Mouse (Mus musculus): ENCODE measurements around the gene Pdzd3. TPM values are rescaled to one million over a fixed set of nuclear protein-coding genes. Genes with fewer than 3 reads are reported as not detected.

The Pdzd3 gene
- polyA plus RNA-seq, 1 experiment from 2014 or later: 0.38 TPM

DNA sequence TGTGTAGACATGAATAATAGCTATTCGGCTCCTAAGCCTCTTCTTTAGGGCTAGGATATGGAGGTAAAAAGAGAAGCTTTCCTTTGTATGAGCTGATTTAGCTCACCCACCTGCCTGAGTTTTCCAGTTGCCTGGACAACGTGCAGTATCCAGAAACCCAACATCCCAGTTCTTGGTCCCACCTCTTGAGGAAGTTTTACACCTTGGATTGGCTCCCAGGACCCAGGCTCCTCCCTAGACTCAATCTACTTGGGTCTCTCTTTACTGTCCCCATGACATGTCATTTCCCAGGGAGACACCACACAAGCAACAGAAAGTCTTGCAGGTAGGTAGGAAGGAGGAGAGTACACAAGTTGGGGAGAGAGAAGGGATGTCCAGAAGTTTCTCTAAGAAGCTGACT lies 10.9 kb downstream of the Pdzd3 start, which contains the start of gene Ccdc153:
TSS of gene Ccdc153 (plus strand) at position 278 of the 400 bp plus-strand sequence.
- no peak within 1 kb of the TSS for H3K4me3 ChIP-seq (ENCODE audit: low read length)
- H3K9me3 ChIP-seq (ENCODE audit: control insufficient read depth, low read length): no peaks in the 10 kb centered on the region
- WGBS: 68% methylated on average over 2 of the region's 2 CpGs
- H3K27me3 ChIP-seq (replicated peaks; ENCODE audit: control insufficient read depth, insufficient read depth, low read length): no peaks in the 10 kb centered on the region
- H3K36me3 ChIP-seq (ENCODE audit: control insufficient read depth, insufficient read depth, low read length): no peaks in the 10 kb centered on the region
- H3K4me1 ChIP-seq (ENCODE audit: control insufficient read depth, insufficient read depth, low read depth, low read length): no peaks in the 10 kb centered on the region
- H3K9ac ChIP-seq (ENCODE audit: low read depth, low read length): no peak within 1 kb of the TSS
- no peak within 1 kb of the TSS for H3K4me2 ChIP-seq (ENCODE audit: low read length)
- no peak for ATAC-seq
- no peak within 1 kb of the TSS for H3K27ac ChIP-seq (ENCODE audit: low read depth, low read length)

GRCm38 (mm10) chr9:44239447-44239846 lies 11.8 kb downstream of the Pdzd3 start:
- 11% methylated on average over 5 of the region's 5 CpGs for WGBS
- Histone ChIP-seq H3K27me3 (replicated peaks; ENCODE audit: control insufficient read depth, insufficient read depth, low read length) (no peaks in the 10 kb centered on the region), H3K36me3 (ENCODE audit: control insufficient read depth, insufficient read depth, low read length) (no peaks in the 10 kb centered on the region), H3K9ac (ENCODE audit: low read depth, low read length) (no peak overlapping the region), H3K4me3 (ENCODE audit: low read length) (no peak overlapping the region), H3K9me3 (ENCODE audit: control insufficient read depth, low read length) (no peaks in the 10 kb centered on the region), H3K4me2 (ENCODE audit: low read length) (no peak overlapping the region), H3K4me1 (ENCODE audit: control insufficient read depth, insufficient read depth, low read depth, low read length) (no peaks in the 10 kb centered on the region), H3K27ac (ENCODE audit: low read depth, low read length) (no peak overlapping the region)
- ATAC-seq: no peak

GRCm38 (mm10) chr9:44238501-44239190 lies 12.6 kb downstream of the Pdzd3 start:
- no peak overlapping the region for H3K9ac ChIP-seq (ENCODE audit: low read depth, low read length)
- 82% methylated on average over 17 of the region's 17 CpGs for WGBS
- H3K36me3 ChIP-seq (ENCODE audit: control insufficient read depth, insufficient read depth, low read length): no peaks in the 10 kb centered on the region
- no peak for ATAC-seq
- H3K4me2 ChIP-seq (ENCODE audit: low read length): no peak overlapping the region
- H3K27me3 ChIP-seq (replicated peaks; ENCODE audit: control insufficient read depth, insufficient read depth, low read length): no peaks in the 10 kb centered on the region
- no peak overlapping the region for H3K27ac ChIP-seq (ENCODE audit: low read depth, low read length)
- no peak overlapping the region for H3K4me3 ChIP-seq (ENCODE audit: low read length)
- no peaks in the 10 kb centered on the region for H3K9me3 ChIP-seq (ENCODE audit: control insufficient read depth, low read length)
- H3K4me1 ChIP-seq (ENCODE audit: control insufficient read depth, insufficient read depth, low read depth, low read length): no peaks in the 10 kb centered on the region

DNA sequence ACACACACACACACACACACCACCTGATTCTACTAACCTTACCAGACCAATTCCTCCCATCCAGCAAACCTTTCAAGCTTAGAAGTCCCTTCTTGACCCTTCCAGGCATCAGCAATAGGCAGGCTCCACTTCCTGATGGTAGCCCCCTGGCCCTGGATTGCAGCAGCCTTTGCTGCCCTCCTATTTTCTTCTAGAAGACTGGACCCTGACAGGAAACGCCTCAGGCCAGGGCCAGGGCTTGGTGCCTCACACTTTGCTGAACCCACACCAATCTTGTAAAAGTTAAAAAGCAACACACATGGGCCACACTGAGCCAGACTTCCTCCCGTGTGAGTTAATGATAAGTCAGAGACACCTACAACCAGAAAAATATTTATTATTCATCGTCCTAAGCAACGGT lies 14.1 kb downstream of the Pdzd3 start:
- Histone ChIP-seq H3K9me3 (ENCODE audit: control insufficient read depth, low read length) (no peaks in the 10 kb centered on the region), H3K27ac (ENCODE audit: low read depth, low read length) (no peak overlapping the region), H3K36me3 (ENCODE audit: control insufficient read depth, insufficient read depth, low read length) (no peaks in the 10 kb centered on the region), H3K4me1 (ENCODE audit: control insufficient read depth, insufficient read depth, low read depth, low read length) (peaks cover 6% of the 10 kb centered on the region), H3K4me3 (ENCODE audit: low read length) (no peak overlapping the region), H3K4me2 (ENCODE audit: low read length) (no peak overlapping the region), H3K27me3 (replicated peaks; ENCODE audit: control insufficient read depth, insufficient read depth, low read length) (no peaks in the 10 kb centered on the region), H3K9ac (ENCODE audit: low read depth, low read length) (no peak overlapping the region)
- ATAC-seq: no peak
- 87% methylated on average over 4 of the region's 4 CpGs for WGBS

DNA sequence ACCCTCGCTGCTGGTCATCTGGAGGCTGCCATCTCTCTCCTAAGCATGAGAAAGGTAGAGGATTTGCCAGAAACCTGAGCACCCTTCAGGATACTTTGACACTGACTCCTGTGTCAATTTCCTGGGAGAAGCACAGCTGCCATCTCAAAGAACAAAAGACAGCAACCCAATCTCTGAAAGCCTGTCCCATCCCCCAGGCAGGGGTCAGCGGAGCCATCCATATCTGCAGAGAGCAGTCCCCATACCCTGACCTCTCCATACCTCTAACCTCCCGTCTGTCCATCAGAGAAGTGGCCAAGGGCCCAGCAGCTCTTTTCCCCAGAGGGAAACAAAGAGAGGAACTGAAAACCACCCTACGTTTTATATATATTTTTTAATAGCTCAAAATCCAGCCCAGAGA lies 14.7 kb downstream of the Pdzd3 start:
- WGBS: 65% methylated on average over 4 of the region's 4 CpGs
- Histone ChIP-seq H3K36me3 (ENCODE audit: control insufficient read depth, insufficient read depth, low read length) (no peaks in the 10 kb centered on the region), H3K9me3 (ENCODE audit: control insufficient read depth, low read length) (no peaks in the 10 kb centered on the region), H3K4me1 (ENCODE audit: control insufficient read depth, insufficient read depth, low read depth, low read length) (peaks cover 11% of the 10 kb centered on the region), H3K4me3 (ENCODE audit: low read length) (no peak overlapping the region), H3K9ac (ENCODE audit: low read depth, low read length) (no peak overlapping the region), H3K27ac (ENCODE audit: low read depth, low read length) (no peak overlapping the region), H3K27me3 (replicated peaks; ENCODE audit: control insufficient read depth, insufficient read depth, low read length) (no peaks in the 10 kb centered on the region), H3K4me2 (ENCODE audit: low read length) (no peak overlapping the region)
- no peak for ATAC-seq

GRCm38 (mm10) chr9:44234479-44235427 lies 16.5 kb downstream of the Pdzd3 start:
- H3K9me3 ChIP-seq (ENCODE audit: control insufficient read depth, low read length): no peaks in the 10 kb centered on the region
- H3K36me3 ChIP-seq (ENCODE audit: control insufficient read depth, insufficient read depth, low read length): no peaks in the 10 kb centered on the region
- peak overlapping the region; percentile 19 for H3K27ac ChIP-seq (ENCODE audit: low read depth, low read length)
- ATAC-seq: peak; percentile 31; the same call in 1 of the 2 replicates
- H3K4me1 ChIP-seq (ENCODE audit: control insufficient read depth, insufficient read depth, low read depth, low read length): peaks cover 17% of the 10 kb centered on the region
- no peaks in the 10 kb centered on the region for H3K27me3 ChIP-seq (replicated peaks; ENCODE audit: control insufficient read depth, insufficient read depth, low read length)
- peak overlapping the region; percentile 97 for H3K9ac ChIP-seq (ENCODE audit: low read depth, low read length)
- peak overlapping the region; percentile 95 for H3K4me3 ChIP-seq (ENCODE audit: low read length)
- 29% methylated on average over 19 of the region's 19 CpGs for WGBS
- H3K4me2 ChIP-seq (ENCODE audit: low read length): peak overlapping the region; percentile 52

- H3K36me3 ChIP-seq (ENCODE audit: control insufficient read depth, insufficient read depth, low read length): no peaks in the 10 kb centered on the region
- under 1% methylated on average over 51 of the region's 76 CpGs for WGBS
- H3K4me1 ChIP-seq (ENCODE audit: control insufficient read depth, insufficient read depth, low read depth, low read length): peaks cover 17% of the 10 kb centered on the region
- H3K9ac ChIP-seq (ENCODE audit: low read depth, low read length): peak within 1 kb of the TSS; percentile 97
- peak within 1 kb of the TSS; percentile 97 for H3K27ac ChIP-seq (ENCODE audit: low read depth, low read length)
- H3K4me2 ChIP-seq (ENCODE audit: low read length): peak within 1 kb of the TSS; percentile 81
- H3K27me3 ChIP-seq (replicated peaks; ENCODE audit: control insufficient read depth, insufficient read depth, low read length): no peaks in the 10 kb centered on the region
- peak; percentile 94 for ATAC-seq
- no peaks in the 10 kb centered on the region for H3K9me3 ChIP-seq (ENCODE audit: control insufficient read depth, low read length)
- peak within 1 kb of the TSS; percentile 95 for H3K4me3 ChIP-seq (ENCODE audit: low read length)
Measured at GRCm38 (mm10) chr9:44233802-44234478, 17.3 kb downstream of the Pdzd3 start, which contains the start of gene Cbl. Cbl (minus strand) TSS chr9:44234049.

- peak; percentile 82 for ATAC-seq
- Histone ChIP-seq H3K4me2 (ENCODE audit: low read length) (peak overlapping the region; percentile 81), H3K9ac (ENCODE audit: low read depth, low read length) (peak overlapping the region; percentile 97), H3K9me3 (ENCODE audit: control insufficient read depth, low read length) (no peaks in the 10 kb centered on the region), H3K27ac (ENCODE audit: low read depth, low read length) (peak overlapping the region; percentile 97), H3K4me1 (ENCODE audit: control insufficient read depth, insufficient read depth, low read depth, low read length) (peaks cover 17% of the 10 kb centered on the region), H3K27me3 (replicated peaks; ENCODE audit: control insufficient read depth, insufficient read depth, low read length) (no peaks in the 10 kb centered on the region), H3K4me3 (ENCODE audit: low read length) (peak overlapping the region; percentile 95), H3K36me3 (ENCODE audit: control insufficient read depth, insufficient read depth, low read length) (no peaks in the 10 kb centered on the region)
- under 1% methylated on average over 39 of the region's 40 CpGs for WGBS
Measured at GRCm38 (mm10) chr9:44233021-44233801, 18.1 kb downstream of the Pdzd3 start.
